Mouse (Mus musculus) embryo, embryonic 9.5 days (tissue): ENCODE results near the gene Kansl3.

Experiments used
- DNase-seq: peaks from one replicate; pipeline ENCODE4 v3.0.0-alpha.2; 2017; ENCODE audit errors: extremely low spot score

Kansl3 gene

GRCm38 (mm10) chr1:36321829-36322573, 47.0 kb downstream of the Kansl3 start:
- no peak for DNase-seq

- no peak for DNase-seq
These were observed 47.8 kb downstream of the Kansl3 start for GRCm38 (mm10) chr1:36321164-36321563.

- DNase-seq, result no peak
These were observed 53.2 kb downstream of the Kansl3 start for GRCm38 (mm10) chr1:36315776-36316100.

GRCm38 (mm10) chr1:36314959-36315775, 53.8 kb downstream of the Kansl3 start:
- no peak for DNase-seq

- DNase-seq, result no peak
These were observed 59.5 kb downstream of the Kansl3 start for GRCm38 (mm10) chr1:36309498-36309901.

GRCm38 (mm10) chr1:36308966-36309475, 60.0 kb downstream of the Kansl3 start:
- no peak for DNase-seq

- peak; percentile 26 for DNase-seq
These were observed 60.5 kb downstream of the Kansl3 start for GRCm38 (mm10) chr1:36308451-36308901.

- DNase-seq, result peak; percentile 94
These were observed 61.3 kb downstream of the Kansl3 start, which contains the start of gene Arid5a for GRCm38 (mm10) chr1:36307495-36308280. Gene Arid5a, plus strand, starts transcription at chr1:36307733.

- no peak for DNase-seq
These were observed 61.9 kb downstream of the Kansl3 start for GRCm38 (mm10) chr1:36307121-36307494.

GRCm38 (mm10) chr1:36306120-36306519, 62.9 kb downstream of the Kansl3 start:
- DNase-seq, result no peak

GRCm38 (mm10) chr1:36304764-36305163, 64.2 kb downstream of the Kansl3 start:
- no peak for DNase-seq

GRCm38 (mm10) chr1:36303381-36304320, 65.3 kb downstream of the Kansl3 start:
- no peak for DNase-seq

GRCm38 (mm10) chr1:36302957-36303356, 66.0 kb downstream of the Kansl3 start:
- DNase-seq, result no peak

GRCm38 (mm10) chr1:36302273-36302672, 66.7 kb downstream of the Kansl3 start:
- no peak for DNase-seq

- DNase-seq, result no peak
These were observed 68.5 kb downstream of the Kansl3 start for GRCm38 (mm10) chr1:36300486-36300885.

GRCm38 (mm10) chr1:36299676-36300075, 69.3 kb downstream of the Kansl3 start:
- no peak for DNase-seq

GRCm38 (mm10) chr1:36299126-36299525, 69.9 kb downstream of the Kansl3 start:
- DNase-seq, result no peak

- no peak for DNase-seq
These were observed 70.9 kb downstream of the Kansl3 start for GRCm38 (mm10) chr1:36298107-36298506.

- DNase-seq, result no peak
These were observed 72.4 kb downstream of the Kansl3 start for GRCm38 (mm10) chr1:36296466-36297149.

- DNase-seq, result no peak
These were observed 74.6 kb downstream of the Kansl3 start for GRCm38 (mm10) chr1:36294402-36294801.
